Mouse (Mus musculus): ENCODE data around the gene Snrnp70. TPM values are rescaled to one million over a fixed set of nuclear protein-coding genes. Genes with fewer than 3 reads are reported as not detected.

Snrnp70 gene
- 169 and 173 TPM in 2 replicates for polyA plus RNA-seq (2016; fragmentation: Nextera tagmentation; extraction: Ambion mirVana)

DNA sequence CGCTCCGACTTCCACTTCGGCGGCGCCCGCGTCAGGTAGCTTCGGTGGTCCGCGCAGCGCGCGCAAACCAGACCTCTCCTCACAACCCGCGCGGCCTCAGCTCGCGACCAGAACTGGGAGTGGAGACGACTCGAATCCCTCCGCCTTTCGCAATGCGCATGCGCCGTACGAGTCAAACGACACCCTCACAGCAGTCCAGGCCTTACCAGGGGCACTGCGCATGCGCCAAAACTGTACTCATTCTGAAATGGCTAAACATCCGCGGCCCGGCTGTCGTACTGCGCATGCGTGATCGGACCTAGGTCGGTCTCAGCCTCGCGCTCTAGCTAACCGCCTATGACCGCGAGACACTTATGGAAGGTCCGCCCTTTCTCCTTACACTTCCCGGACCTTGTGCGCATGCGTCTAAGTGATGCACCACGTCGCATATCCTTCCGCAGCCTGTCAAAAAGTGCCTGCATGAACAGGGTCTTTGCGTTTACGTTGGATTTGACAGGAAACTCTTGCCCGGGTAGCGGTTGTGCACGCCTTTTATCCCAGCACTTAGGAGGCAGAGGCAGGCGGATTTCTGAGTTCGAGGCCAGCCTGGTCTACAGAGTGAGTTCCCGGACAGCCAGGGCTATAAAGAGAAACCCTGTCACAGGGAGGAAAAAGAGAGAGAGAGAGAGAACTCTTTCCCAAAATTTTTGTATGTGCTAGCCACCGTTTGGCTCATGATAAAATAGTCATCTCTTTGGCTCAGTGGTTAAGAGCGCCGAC, at the start of gene Snrnp70:
Gene Snrnp70 (minus strand): TSS at position 165 of the 759 bp plus-strand sequence.
- peak; percentile 98 for ATAC-seq (ENCODE audit: insufficient number of reproducible peaks, low FRiP score)
- H3K9me3 ChIP-seq (replicated peaks) = no peaks in the 10 kb centered on the region
- peak within 1 kb of the TSS; percentile 94 for H3K4me2 ChIP-seq
- peak within 1 kb of the TSS; percentile 98 for H3K9ac ChIP-seq
- no peaks in the 10 kb centered on the region for H3K27me3 ChIP-seq (replicated peaks)
- peaks cover 19% of the 10 kb centered on the region for H3K36me3 ChIP-seq
- under 1% methylated on average over 60 of the region's 60 CpGs for WGBS
- H3K27ac ChIP-seq (ENCODE audit: poor library complexity, severe bottlenecking) = peak within 1 kb of the TSS; percentile 100
- peak within 1 kb of the TSS; percentile 96 for H3K4me3 ChIP-seq
- H3K4me1 ChIP-seq (replicated peaks) = peaks cover 17% of the 10 kb centered on the region

DNA sequence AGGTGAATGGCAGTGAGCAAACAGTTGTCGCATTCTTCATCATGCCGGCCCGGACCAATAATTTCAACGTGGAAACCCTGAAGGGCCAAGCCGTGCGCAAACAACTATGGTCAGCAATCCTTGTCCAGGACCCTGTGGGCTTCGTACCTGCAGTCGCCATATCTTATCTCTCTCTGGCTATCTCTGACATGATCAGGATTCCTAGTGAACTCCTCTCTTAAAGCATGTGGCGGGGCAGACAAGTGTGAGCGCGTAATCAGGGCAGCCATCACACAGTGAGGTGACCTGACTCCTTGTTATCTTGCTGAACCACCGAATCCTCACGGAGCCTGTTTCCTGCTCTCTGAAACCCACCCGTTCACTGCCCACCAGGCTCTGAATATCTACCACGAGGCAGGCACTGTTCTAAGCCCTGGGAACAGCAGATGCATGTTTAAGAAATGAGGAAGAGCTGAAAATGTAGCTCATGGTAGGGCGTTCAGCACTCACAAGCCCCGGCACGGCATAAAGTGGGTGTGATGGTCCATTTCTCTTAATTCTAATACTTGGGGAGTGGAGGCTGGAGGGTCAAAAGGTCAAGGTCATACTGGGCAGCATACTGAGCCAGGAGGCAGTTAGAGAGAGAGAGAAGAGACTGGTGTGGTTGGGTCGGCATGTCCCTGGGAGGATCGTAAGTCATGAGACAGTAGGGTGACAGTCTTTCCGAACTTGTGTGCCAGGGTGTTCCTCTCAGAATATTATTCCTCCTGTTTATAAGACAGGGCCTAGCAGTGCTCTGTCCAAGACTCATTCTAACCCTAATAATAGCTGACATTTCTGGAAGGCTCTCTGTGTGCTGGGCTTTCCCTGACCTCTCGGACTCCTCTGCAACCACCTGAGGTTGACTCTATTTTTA, 48.2 kb upstream of the Snrnp70 start:
- Histone ChIP-seq H3K36me3 (peaks cover 82% of the 10 kb centered on the region), H3K9me3 (replicated peaks) (no peaks in the 10 kb centered on the region), H3K4me1 (replicated peaks) (peaks cover 15% of the 10 kb centered on the region), H3K27ac (ENCODE audit: poor library complexity, severe bottlenecking) (no peak overlapping the region), H3K4me2 (no peak overlapping the region), H3K4me3 (no peak overlapping the region), H3K27me3 (replicated peaks) (no peaks in the 10 kb centered on the region), H3K9ac (no peak overlapping the region)
- ATAC-seq (ENCODE audit: insufficient number of reproducible peaks, low FRiP score) = no peak
- WGBS = 68% methylated on average over 22 of the region's 22 CpGs

DNA sequence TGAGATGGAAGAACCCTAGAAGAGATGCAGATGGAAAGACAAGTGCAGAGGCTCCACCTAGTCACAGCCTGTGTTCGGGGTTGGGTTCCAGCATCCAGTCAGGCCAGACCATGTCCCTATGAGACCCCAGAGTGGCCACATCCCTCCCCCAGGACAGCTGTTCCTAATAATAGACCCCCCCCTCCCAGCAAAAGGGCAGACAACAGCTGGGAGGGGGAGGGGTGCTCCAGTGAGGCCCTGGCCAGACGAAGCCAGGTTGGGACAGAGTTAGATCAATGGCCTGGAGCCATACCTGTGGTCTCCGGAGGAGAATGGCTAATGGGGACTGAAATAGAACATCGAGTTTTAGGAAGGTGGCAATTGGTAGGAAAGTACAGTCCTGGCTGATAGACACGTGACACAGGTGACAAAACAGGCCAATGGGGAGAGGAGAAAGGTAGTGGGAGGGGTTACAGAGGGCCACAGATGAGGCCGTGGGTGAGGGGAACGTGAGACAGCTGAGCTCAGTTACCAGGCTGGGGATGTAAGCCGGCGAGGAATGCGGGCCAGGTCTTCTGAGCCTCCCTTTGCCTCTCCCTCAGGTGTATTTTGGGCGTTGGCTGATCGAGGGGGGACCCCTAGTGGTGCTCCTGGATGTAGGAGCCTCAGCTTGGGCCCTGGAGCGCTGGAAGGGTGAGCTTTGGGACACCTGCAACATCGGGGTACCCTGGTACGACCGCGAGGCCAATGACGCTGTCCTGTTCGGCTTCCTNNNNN, 42.2 kb upstream of the Snrnp70 start, which contains the start of gene Ruvbl2:
Gene Ruvbl2 (minus strand): TSS at position 576 of the 756 bp plus-strand sequence.
- Histone ChIP-seq H3K4me3 (0 out of 2 replicates have a peak within 1 kb of the TSS, but pooled peaks have one; percentile 1), H3K27me3 (replicated peaks) (no peaks in the 10 kb centered on the region), H3K4me2 (peak within 1 kb of the TSS; percentile 99), H3K9me3 (replicated peaks) (no peaks in the 10 kb centered on the region), H3K27ac (ENCODE audit: poor library complexity, severe bottlenecking) (no peak within 1 kb of the TSS), H3K9ac (0 out of 2 replicates have a peak within 1 kb of the TSS, but pooled peaks have one; percentile 36), H3K36me3 (peaks cover 41% of the 10 kb centered on the region), H3K4me1 (replicated peaks) (peaks cover 40% of the 10 kb centered on the region)
- ATAC-seq (ENCODE audit: insufficient number of reproducible peaks, low FRiP score) = no peak
- WGBS = 28% methylated on average over 19 of the region's 19 CpGs

DNA sequence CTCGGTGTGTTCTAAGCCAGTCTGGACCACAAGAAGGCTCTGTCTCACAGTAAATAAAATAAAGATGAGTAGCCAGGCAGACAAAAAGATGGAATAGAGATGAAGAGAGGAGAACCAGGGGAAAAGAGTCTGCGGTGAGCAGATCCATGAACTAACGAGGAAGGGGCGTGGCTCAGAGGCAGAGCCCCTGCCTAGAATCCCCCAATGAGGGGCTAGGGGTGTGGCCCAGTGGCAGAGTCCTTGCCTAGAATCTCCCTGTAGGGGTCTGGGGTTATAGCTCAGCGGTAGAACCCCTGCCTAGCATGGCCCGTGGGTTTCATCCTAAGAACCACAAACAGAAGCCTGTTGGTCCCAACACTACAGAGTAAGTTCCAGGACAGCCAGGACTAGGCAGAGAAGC, 41.5 kb upstream of the Snrnp70 start:
- H3K36me3 ChIP-seq = peaks cover 41% of the 10 kb centered on the region
- H3K4me2 ChIP-seq = peak overlapping the region; percentile 99
- 36% methylated on average over 6 of the region's 6 CpGs for WGBS
- H3K4me1 ChIP-seq (replicated peaks) = peaks cover 41% of the 10 kb centered on the region
- no peak overlapping the region for H3K4me3 ChIP-seq
- no peak overlapping the region for H3K27ac ChIP-seq (ENCODE audit: poor library complexity, severe bottlenecking)
- 0 out of 2 replicates have a peak overlapping the region, but pooled peaks have one; percentile 36 for H3K9ac ChIP-seq
- H3K27me3 ChIP-seq (replicated peaks) = no peaks in the 10 kb centered on the region
- no peaks in the 10 kb centered on the region for H3K9me3 ChIP-seq (replicated peaks)
- ATAC-seq (ENCODE audit: insufficient number of reproducible peaks, low FRiP score) = no peak

DNA sequence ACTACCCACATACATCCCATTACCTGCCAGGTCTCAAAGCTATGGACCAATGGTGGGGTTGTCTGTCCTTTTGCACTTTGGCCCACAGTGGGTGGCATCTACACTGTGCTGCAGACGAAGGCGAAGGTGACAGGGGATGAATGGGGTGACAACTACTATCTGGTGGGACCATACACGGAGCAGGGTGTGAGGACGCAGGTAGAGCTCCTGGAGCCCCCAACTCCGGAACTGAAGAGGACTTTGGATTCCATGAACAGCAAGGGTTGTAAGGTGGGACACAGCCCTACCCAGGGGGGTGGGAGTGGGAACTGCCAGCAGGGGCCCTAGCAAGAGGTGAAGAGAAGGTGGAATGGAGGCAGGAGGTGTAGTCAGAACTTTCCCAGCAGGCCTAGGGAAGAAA, 40.9 kb upstream of the Snrnp70 start:
- Histone ChIP-seq H3K9ac (peak overlapping the region; percentile 42; the same call in 1 of the 2 replicates), H3K27ac (ENCODE audit: poor library complexity, severe bottlenecking) (no peak overlapping the region), H3K9me3 (replicated peaks) (no peaks in the 10 kb centered on the region), H3K36me3 (peaks cover 43% of the 10 kb centered on the region), H3K27me3 (replicated peaks) (no peaks in the 10 kb centered on the region), H3K4me1 (replicated peaks) (peaks cover 41% of the 10 kb centered on the region), H3K4me3 (no peak overlapping the region; the same call in 1 of the 2 replicates), H3K4me2 (peak overlapping the region; percentile 99)
- no peak for ATAC-seq (ENCODE audit: insufficient number of reproducible peaks, low FRiP score)
- 78% methylated on average over 5 of the region's 5 CpGs for WGBS

DNA sequence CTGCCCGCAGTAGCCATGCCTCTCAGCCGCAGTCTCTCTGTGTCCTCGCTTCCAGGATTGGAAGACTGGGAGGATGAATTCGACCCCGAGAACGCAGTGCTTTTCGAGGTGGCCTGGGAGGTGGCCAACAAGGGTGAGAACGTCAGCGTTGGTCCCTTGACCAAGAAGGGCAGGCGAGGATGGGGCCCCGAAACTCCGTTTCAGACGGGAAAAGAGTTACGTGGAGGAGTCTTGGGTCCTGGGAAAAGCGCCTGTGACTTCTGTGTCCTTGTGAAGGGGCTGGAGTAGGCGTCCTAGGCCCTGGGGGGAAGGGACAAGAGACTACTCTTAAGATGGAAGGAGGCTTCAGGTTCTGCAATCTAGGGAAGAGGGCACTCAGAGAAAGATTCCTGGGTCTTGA, 39.5 kb upstream of the Snrnp70 start:
- WGBS = 2% methylated on average over 16 of the region's 16 CpGs
- Histone ChIP-seq H3K4me2 (peak overlapping the region; percentile 99), H3K9me3 (replicated peaks) (no peaks in the 10 kb centered on the region), H3K27me3 (replicated peaks) (no peaks in the 10 kb centered on the region), H3K4me1 (replicated peaks) (peaks cover 45% of the 10 kb centered on the region), H3K36me3 (peaks cover 41% of the 10 kb centered on the region), H3K9ac (peak overlapping the region; percentile 86), H3K4me3 (peak overlapping the region; percentile 91), H3K27ac (ENCODE audit: poor library complexity, severe bottlenecking) (peak overlapping the region; percentile 70)
- peak; percentile 15 for ATAC-seq (ENCODE audit: insufficient number of reproducible peaks, low FRiP score)

DNA sequence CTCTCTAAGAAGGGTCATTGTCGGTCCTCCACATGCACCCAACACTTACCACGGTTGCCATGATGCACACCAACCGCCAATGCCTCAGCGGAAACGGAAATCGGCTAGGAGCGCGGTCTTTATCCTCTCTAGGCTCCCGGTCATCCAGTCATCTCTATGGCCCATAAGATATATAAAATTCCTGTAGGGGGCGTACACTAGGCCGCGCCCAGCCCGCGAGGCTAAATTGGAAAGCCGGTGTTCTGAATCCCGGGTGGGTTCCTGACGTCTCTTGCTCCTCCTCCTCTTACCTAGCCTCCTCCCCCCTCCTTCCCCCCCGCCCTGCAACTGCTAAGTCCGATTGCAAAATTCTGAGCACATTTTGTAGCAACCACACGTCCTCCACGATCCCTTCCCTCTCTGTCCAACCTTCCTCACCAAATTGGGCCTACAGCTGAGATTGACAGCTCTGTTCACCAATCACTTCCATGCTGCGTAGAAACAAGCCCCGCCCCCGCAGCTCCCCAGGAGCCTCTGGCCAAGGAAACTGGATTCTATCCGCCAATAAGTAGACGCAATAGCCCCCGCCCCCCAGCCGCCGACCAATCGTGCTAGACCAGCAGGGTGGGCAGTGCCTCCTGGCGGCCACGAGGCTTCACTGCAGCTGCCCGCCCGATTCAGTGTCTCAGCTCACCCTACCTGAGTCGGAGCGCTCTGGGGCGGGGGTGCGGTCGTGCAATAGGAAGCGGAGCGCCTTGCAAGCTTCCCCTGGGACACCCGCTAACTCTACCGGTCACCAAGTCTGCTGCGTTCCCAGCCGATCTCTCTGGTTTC, 38.9 kb upstream of the Snrnp70 start, which contains the start of gene Gys1:
Gene Gys1 (plus strand): TSS at position 642 of the 813 bp plus-strand sequence.
- Histone ChIP-seq H3K4me3 (peak within 1 kb of the TSS; percentile 91), H3K9me3 (replicated peaks) (no peaks in the 10 kb centered on the region), H3K4me1 (replicated peaks) (peaks cover 45% of the 10 kb centered on the region), H3K27ac (ENCODE audit: poor library complexity, severe bottlenecking) (peak within 1 kb of the TSS; percentile 93), H3K36me3 (peaks cover 41% of the 10 kb centered on the region), H3K27me3 (replicated peaks) (no peaks in the 10 kb centered on the region), H3K9ac (peak within 1 kb of the TSS; percentile 94), H3K4me2 (peak within 1 kb of the TSS; percentile 99)
- ATAC-seq (ENCODE audit: insufficient number of reproducible peaks, low FRiP score) = peak; percentile 96
- under 1% methylated on average over 45 of the region's 45 CpGs for WGBS

DNA sequence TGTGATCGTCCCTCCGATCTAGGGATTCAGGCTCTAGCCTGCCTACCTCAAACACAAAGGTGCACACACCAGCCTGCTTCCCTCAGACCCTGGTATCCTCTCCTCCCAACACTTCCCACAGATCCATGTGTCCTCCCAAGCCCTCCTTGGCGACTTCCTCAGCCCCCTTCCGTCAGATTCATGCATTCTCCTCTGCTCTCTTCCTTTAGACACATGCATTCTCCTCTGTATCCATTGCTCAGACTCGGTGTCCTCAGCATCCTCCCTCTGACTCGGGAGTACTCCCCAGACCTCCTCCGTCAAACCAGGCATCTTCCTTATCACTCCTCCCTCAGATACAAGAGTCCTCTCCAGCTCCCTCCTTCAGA, 38.3 kb upstream of the Snrnp70 start:
- H3K27ac ChIP-seq (ENCODE audit: poor library complexity, severe bottlenecking) = peak overlapping the region; percentile 93
- H3K4me1 ChIP-seq (replicated peaks) = peaks cover 45% of the 10 kb centered on the region
- H3K4me2 ChIP-seq = peak overlapping the region; percentile 99
- peak overlapping the region; percentile 94 for H3K9ac ChIP-seq
- ATAC-seq (ENCODE audit: insufficient number of reproducible peaks, low FRiP score) = no peak
- H3K9me3 ChIP-seq (replicated peaks) = no peaks in the 10 kb centered on the region
- peaks cover 44% of the 10 kb centered on the region for H3K36me3 ChIP-seq
- WGBS = 1% methylated on average over 7 of the region's 7 CpGs
- no peaks in the 10 kb centered on the region for H3K27me3 ChIP-seq (replicated peaks)
- H3K4me3 ChIP-seq = peak overlapping the region; percentile 91

DNA sequence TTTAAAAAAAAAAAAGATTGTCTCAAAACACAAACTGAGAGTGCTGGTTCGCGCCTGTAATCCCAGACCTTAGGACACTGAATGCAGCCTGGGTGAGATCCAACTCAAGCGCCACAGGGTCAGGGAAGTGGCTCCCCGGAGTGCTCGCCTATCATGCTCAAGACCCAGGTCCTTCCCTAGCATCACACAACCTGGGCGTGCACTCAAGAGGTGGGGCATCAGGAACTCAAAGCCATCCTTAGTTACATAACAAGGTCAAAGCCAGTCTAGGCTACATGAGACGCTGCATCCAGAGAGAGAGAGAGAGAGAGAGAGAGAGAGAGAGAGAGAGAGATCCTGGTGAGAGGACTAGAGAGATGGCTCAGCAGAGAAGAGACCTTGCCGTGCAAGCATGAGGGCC, 31.0 kb upstream of the Snrnp70 start:
- H3K4me2 ChIP-seq = no peak overlapping the region
- no peaks in the 10 kb centered on the region for H3K9me3 ChIP-seq (replicated peaks)
- no peak overlapping the region for H3K9ac ChIP-seq
- peaks cover 97% of the 10 kb centered on the region for H3K36me3 ChIP-seq
- WGBS = 90% methylated on average over 8 of the region's 8 CpGs
- no peak for ATAC-seq (ENCODE audit: insufficient number of reproducible peaks, low FRiP score)
- no peak overlapping the region for H3K27ac ChIP-seq (ENCODE audit: poor library complexity, severe bottlenecking)
- no peak overlapping the region for H3K4me3 ChIP-seq
- 0 out of 2 replicates have a peak, but pooled peaks cover 3% of the 10 kb centered on the region for H3K4me1 ChIP-seq (replicated peaks)
- H3K27me3 ChIP-seq (replicated peaks) = peaks cover under 1% of the 10 kb centered on the region

DNA sequence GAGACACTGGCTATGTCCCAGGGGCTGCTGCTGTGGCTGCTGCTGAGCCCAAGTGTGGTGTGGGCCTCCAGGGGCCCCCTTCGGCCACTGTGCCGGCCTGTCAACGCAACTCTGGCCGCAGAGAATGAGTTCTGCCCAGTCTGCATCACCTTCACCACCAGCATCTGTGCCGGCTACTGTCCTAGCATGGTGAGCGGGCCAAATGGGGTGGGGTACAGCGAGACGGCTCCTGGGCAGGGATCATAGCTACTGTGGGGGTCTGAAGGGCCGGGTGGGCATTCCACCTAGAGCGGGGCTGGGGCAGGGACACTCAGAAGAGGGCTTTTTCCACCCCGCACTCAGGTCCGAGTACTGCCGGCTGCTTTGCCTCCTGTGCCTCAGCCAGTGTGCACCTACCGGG, 25.7 kb upstream of the Snrnp70 start:
- Histone ChIP-seq H3K27me3 (replicated peaks) (peaks cover 54% of the 10 kb centered on the region), H3K4me3 (no peak overlapping the region), H3K27ac (ENCODE audit: poor library complexity, severe bottlenecking) (no peak overlapping the region), H3K4me2 (no peak overlapping the region), H3K9ac (no peak overlapping the region), H3K9me3 (replicated peaks) (no peaks in the 10 kb centered on the region), H3K36me3 (peaks cover 56% of the 10 kb centered on the region), H3K4me1 (replicated peaks) (peaks cover 12% of the 10 kb centered on the region)
- no peak for ATAC-seq (ENCODE audit: insufficient number of reproducible peaks, low FRiP score)
- WGBS = 90% methylated on average over 14 of the region's 14 CpGs

All from heart, embryonic 12.5 days (tissue).